Mouse (Mus musculus): ENCODE results near the gene Dscaml1. TPM values are rescaled to one million over a fixed set of nuclear protein-coding genes. Genes with fewer than 3 reads are reported as not detected.
A peak's percentile ranks its signal among the peaks of the same experiment; 100 is the strongest.

The Dscaml1 gene
- polyA plus RNA-seq, 1 experiment from 2014 or later = 0.86 TPM

GRCm38 (mm10) chr9:45634978-45635377, 208.6 kb downstream of the Dscaml1 start:
- Histone ChIP-seq H3K27me3 (replicated peaks; ENCODE audit: control insufficient read depth, insufficient read depth, low read length) (no peaks in the 10 kb centered on the region), H3K4me3 (ENCODE audit: low read depth, low read length) (no peak overlapping the region), H3K9ac (ENCODE audit: low read depth, low read length) (no peak overlapping the region), H3K4me1 (ENCODE audit: control insufficient read depth, insufficient read depth, low read length) (peaks cover 11% of the 10 kb centered on the region), H3K36me3 (ENCODE audit: control insufficient read depth, insufficient read depth, low read length) (no peaks in the 10 kb centered on the region), H3K9me3 (ENCODE audit: control insufficient read depth, low read length) (no peaks in the 10 kb centered on the region), H3K4me2 (ENCODE audit: low read depth, low read length) (no peak overlapping the region), H3K27ac (replicated peaks; ENCODE audit: low read depth, low read length) (no peak overlapping the region)
- WGBS = 64% methylated on average over 4 of the region's 4 CpGs
- DNase-seq (ENCODE audit: low spot score) = peak; percentile 78
- ATAC-seq (ENCODE audit: low read depth) = peak; percentile 54; the same call in 1 of the 2 replicates

GRCm38 (mm10) chr9:45637346-45637745, 210.9 kb downstream of the Dscaml1 start:
- H3K27ac ChIP-seq (replicated peaks; ENCODE audit: low read depth, low read length) = no peak overlapping the region
- ATAC-seq (ENCODE audit: low read depth) (no peak), DNase-seq (ENCODE audit: low spot score) (no peak)
- H3K4me1 ChIP-seq (ENCODE audit: control insufficient read depth, insufficient read depth, low read length) = peaks cover 10% of the 10 kb centered on the region
- no peak overlapping the region for H3K4me3 ChIP-seq (ENCODE audit: low read depth, low read length)
- H3K9ac ChIP-seq (ENCODE audit: low read depth, low read length) = no peak overlapping the region
- 56% methylated on average over 1 of the region's 1 CpGs for WGBS
- H3K36me3 ChIP-seq (ENCODE audit: control insufficient read depth, insufficient read depth, low read length) = no peaks in the 10 kb centered on the region
- no peaks in the 10 kb centered on the region for H3K27me3 ChIP-seq (replicated peaks; ENCODE audit: control insufficient read depth, insufficient read depth, low read length)
- H3K4me2 ChIP-seq (ENCODE audit: low read depth, low read length) = no peak overlapping the region
- no peaks in the 10 kb centered on the region for H3K9me3 ChIP-seq (ENCODE audit: control insufficient read depth, low read length)

- Histone ChIP-seq H3K9me3 (ENCODE audit: control insufficient read depth, low read length) (no peaks in the 10 kb centered on the region), H3K27me3 (replicated peaks; ENCODE audit: control insufficient read depth, insufficient read depth, low read length) (no peaks in the 10 kb centered on the region), H3K9ac (ENCODE audit: low read depth, low read length) (no peak overlapping the region), H3K27ac (replicated peaks; ENCODE audit: low read depth, low read length) (no peak overlapping the region), H3K36me3 (ENCODE audit: control insufficient read depth, insufficient read depth, low read length) (no peaks in the 10 kb centered on the region), H3K4me3 (ENCODE audit: low read depth, low read length) (no peak overlapping the region), H3K4me1 (ENCODE audit: control insufficient read depth, insufficient read depth, low read length) (no peaks in the 10 kb centered on the region), H3K4me2 (ENCODE audit: low read depth, low read length) (no peak overlapping the region)
- WGBS = 73% methylated on average over 6 of the region's 6 CpGs
- DNase-seq (ENCODE audit: low spot score) (no peak), ATAC-seq (ENCODE audit: low read depth) (no peak)
Measured at GRCm38 (mm10) chr9:45638184-45638917, 211.9 kb downstream of the Dscaml1 start.

GRCm38 (mm10) chr9:45644833-45645388, 218.5 kb downstream of the Dscaml1 start:
- DNase-seq (ENCODE audit: low spot score) = no peak
- Histone ChIP-seq H3K27me3 (replicated peaks; ENCODE audit: control insufficient read depth, insufficient read depth, low read length) (no peaks in the 10 kb centered on the region), H3K27ac (replicated peaks; ENCODE audit: low read depth, low read length) (no peak overlapping the region), H3K4me2 (ENCODE audit: low read depth, low read length) (no peak overlapping the region), H3K9ac (ENCODE audit: low read depth, low read length) (no peak overlapping the region), H3K4me3 (ENCODE audit: low read depth, low read length) (no peak overlapping the region), H3K36me3 (ENCODE audit: control insufficient read depth, insufficient read depth, low read length) (no peaks in the 10 kb centered on the region), H3K4me1 (ENCODE audit: control insufficient read depth, insufficient read depth, low read length) (no peaks in the 10 kb centered on the region), H3K9me3 (ENCODE audit: control insufficient read depth, low read length) (no peaks in the 10 kb centered on the region)
- 66% methylated on average over 6 of the region's 6 CpGs for WGBS
- no peak for ATAC-seq (ENCODE audit: low read depth)

GRCm38 (mm10) chr9:45645526-45645925, 219.1 kb downstream of the Dscaml1 start:
- H3K9ac ChIP-seq (ENCODE audit: low read depth, low read length) = no peak overlapping the region
- no peaks in the 10 kb centered on the region for H3K27me3 ChIP-seq (replicated peaks; ENCODE audit: control insufficient read depth, insufficient read depth, low read length)
- WGBS = 31% methylated on average over 6 of the region's 6 CpGs
- no peaks in the 10 kb centered on the region for H3K36me3 ChIP-seq (ENCODE audit: control insufficient read depth, insufficient read depth, low read length)
- no peak overlapping the region for H3K4me2 ChIP-seq (ENCODE audit: low read depth, low read length)
- ATAC-seq (ENCODE audit: low read depth) (peak; percentile 67), DNase-seq (ENCODE audit: low spot score) (peak; percentile 70)
- H3K4me1 ChIP-seq (ENCODE audit: control insufficient read depth, insufficient read depth, low read length) = no peaks in the 10 kb centered on the region
- H3K9me3 ChIP-seq (ENCODE audit: control insufficient read depth, low read length) = no peaks in the 10 kb centered on the region
- H3K4me3 ChIP-seq (ENCODE audit: low read depth, low read length) = no peak overlapping the region
- H3K27ac ChIP-seq (replicated peaks; ENCODE audit: low read depth, low read length) = no peak overlapping the region

- H3K36me3 ChIP-seq (ENCODE audit: control insufficient read depth, insufficient read depth, low read length) = no peaks in the 10 kb centered on the region
- DNase-seq (ENCODE audit: low spot score) = no peak
- peak overlapping the region; percentile 19; the same call in 1 of the 2 replicates for H3K9ac ChIP-seq (ENCODE audit: low read depth, low read length)
- no peaks in the 10 kb centered on the region for H3K27me3 ChIP-seq (replicated peaks; ENCODE audit: control insufficient read depth, insufficient read depth, low read length)
- no peak overlapping the region for H3K4me2 ChIP-seq (ENCODE audit: low read depth, low read length)
- peak; percentile 60; the same call in 1 of the 2 replicates for ATAC-seq (ENCODE audit: low read depth)
- no peak overlapping the region for H3K4me3 ChIP-seq (ENCODE audit: low read depth, low read length)
- H3K9me3 ChIP-seq (ENCODE audit: control insufficient read depth, low read length) = no peaks in the 10 kb centered on the region
- WGBS = 44% methylated on average over 13 of the region's 13 CpGs
- peaks cover 6% of the 10 kb centered on the region; the same call in 1 of the 2 replicates for H3K4me1 ChIP-seq (ENCODE audit: control insufficient read depth, insufficient read depth, low read length)
- H3K27ac ChIP-seq (replicated peaks; ENCODE audit: low read depth, low read length) = 0 out of 2 replicates have a peak overlapping the region, but pooled peaks have one; percentile 15
Measured at GRCm38 (mm10) chr9:45651078-45651809, 224.8 kb downstream of the Dscaml1 start.

GRCm38 (mm10) chr9:45651810-45652177, 225.4 kb downstream of the Dscaml1 start:
- H3K27me3 ChIP-seq (replicated peaks; ENCODE audit: control insufficient read depth, insufficient read depth, low read length) = no peaks in the 10 kb centered on the region
- no peak for ATAC-seq (ENCODE audit: low read depth)
- H3K9ac ChIP-seq (ENCODE audit: low read depth, low read length) = no peak overlapping the region; the same call in 1 of the 2 replicates

GRCm38 (mm10) chr9:45657172-45658062, 231.0 kb downstream of the Dscaml1 start:
- Histone ChIP-seq H3K4me1 (ENCODE audit: control insufficient read depth, insufficient read depth, low read length) (0 out of 2 replicates have a peak, but pooled peaks cover 4% of the 10 kb centered on the region), H3K27ac (replicated peaks; ENCODE audit: low read depth, low read length) (no peak overlapping the region), H3K27me3 (replicated peaks; ENCODE audit: control insufficient read depth, insufficient read depth, low read length) (no peaks in the 10 kb centered on the region), H3K4me2 (ENCODE audit: low read depth, low read length) (no peak overlapping the region), H3K36me3 (ENCODE audit: control insufficient read depth, insufficient read depth, low read length) (no peaks in the 10 kb centered on the region), H3K9ac (ENCODE audit: low read depth, low read length) (no peak overlapping the region), H3K9me3 (ENCODE audit: control insufficient read depth, low read length) (no peaks in the 10 kb centered on the region), H3K4me3 (ENCODE audit: low read depth, low read length) (no peak overlapping the region)
- DNase-seq (ENCODE audit: low spot score) (no peak), ATAC-seq (ENCODE audit: low read depth) (peak; percentile 73; the same call in 1 of the 2 replicates)
- 13% methylated on average over 8 of the region's 9 CpGs for WGBS

More at GRCm38 (mm10) chr9:45651810-45652177, 225.4 kb downstream of the Dscaml1 start:
- no peak overlapping the region for H3K4me3 ChIP-seq (ENCODE audit: low read depth, low read length)
- 66% methylated on average over 3 of the region's 3 CpGs for WGBS
- no peak overlapping the region for H3K27ac ChIP-seq (replicated peaks; ENCODE audit: low read depth, low read length)
- no peaks in the 10 kb centered on the region for H3K9me3 ChIP-seq (ENCODE audit: control insufficient read depth, low read length)
- no peaks in the 10 kb centered on the region for H3K36me3 ChIP-seq (ENCODE audit: control insufficient read depth, insufficient read depth, low read length)
- H3K4me2 ChIP-seq (ENCODE audit: low read depth, low read length) = no peak overlapping the region
- DNase-seq (ENCODE audit: low spot score) = no peak
- H3K4me1 ChIP-seq (ENCODE audit: control insufficient read depth, insufficient read depth, low read length) = peaks cover 6% of the 10 kb centered on the region; the same call in 1 of the 2 replicates
